Mouse (Mus musculus): ENCODE results near the gene Pdss2. TPM values are rescaled to one million over a fixed set of nuclear protein-coding genes. Genes with fewer than 3 reads are reported as not detected.

Gene Pdss2
- polyA plus RNA-seq, 1 experiment from 2014 or later, result 8.0 TPM

DNA sequence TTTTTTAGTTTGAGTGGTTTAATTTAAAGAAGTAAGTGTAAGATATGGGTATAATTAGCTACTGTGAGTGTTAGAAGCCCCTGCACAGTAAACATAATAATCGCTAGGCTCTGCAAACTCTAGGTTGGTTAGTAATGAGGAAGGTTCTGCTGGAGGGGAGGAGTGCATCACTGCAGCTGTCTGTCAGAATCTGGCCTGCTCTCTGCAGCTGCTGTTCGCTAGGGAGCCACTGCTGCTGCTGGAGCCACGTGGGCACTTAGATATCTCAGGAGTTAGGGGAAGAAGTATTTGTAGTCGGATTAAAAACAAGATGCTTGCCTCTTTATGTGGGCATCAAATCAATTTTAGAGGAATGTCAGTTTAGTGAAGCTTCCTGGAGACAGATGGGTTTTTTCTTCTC, 13.2 kb downstream of the Pdss2 start:
- ATAC-seq, result no peak

GRCm38 (mm10) chr10:43235011-43235410, 13.7 kb downstream of the Pdss2 start:
- no peaks in the 10 kb centered on the region for H3K9me3 ChIP-seq (ENCODE audit: control insufficient read depth)
- TF ChIP-seq CTCF (IDR thresholded peaks at IDR 0.05; ENCODE audit: low read depth), result no peak
- no peak overlapping the region for H3K4me3 ChIP-seq (ENCODE audit: low read depth, low read length)
- 73% methylated on average over 3 of the region's 3 CpGs for WGBS
- H3K27ac ChIP-seq (ENCODE audit: low read depth, low read length), result no peak overlapping the region
- peaks cover 3% of the 10 kb centered on the region; the same call in 1 of the 2 replicates for H3K4me1 ChIP-seq (replicated peaks; ENCODE audit: control insufficient read depth, insufficient read depth, low read length)
- H3K9ac ChIP-seq (ENCODE audit: low read depth, low read length), result no peak overlapping the region
- no peak for ATAC-seq
- H3K27me3 ChIP-seq (replicated peaks; ENCODE audit: control insufficient read depth, insufficient read depth, low read length), result no peaks in the 10 kb centered on the region
- no peaks in the 10 kb centered on the region; the same call in 1 of the 2 replicates for H3K36me3 ChIP-seq (ENCODE audit: control insufficient read depth, insufficient read depth)
- no peak overlapping the region for H3K4me2 ChIP-seq (replicated peaks; ENCODE audit: low read depth)

More for the DNA sequence above, 13.2 kb downstream of the Pdss2 start:
- Histone ChIP-seq H3K27me3 (replicated peaks; ENCODE audit: control insufficient read depth, insufficient read depth, low read length) (no peaks in the 10 kb centered on the region), H3K9me3 (ENCODE audit: control insufficient read depth) (no peaks in the 10 kb centered on the region), H3K4me3 (ENCODE audit: low read depth, low read length) (no peak overlapping the region), H3K4me2 (replicated peaks; ENCODE audit: low read depth) (no peak overlapping the region), H3K27ac (ENCODE audit: low read depth, low read length) (no peak overlapping the region), H3K4me1 (replicated peaks; ENCODE audit: control insufficient read depth, insufficient read depth, low read length) (peaks cover 3% of the 10 kb centered on the region; the same call in 1 of the 2 replicates), H3K36me3 (ENCODE audit: control insufficient read depth, insufficient read depth) (no peaks in the 10 kb centered on the region; the same call in 1 of the 2 replicates), H3K9ac (ENCODE audit: low read depth, low read length) (no peak overlapping the region)
- no peak for TF ChIP-seq CTCF (IDR thresholded peaks at IDR 0.05; ENCODE audit: low read depth)
- 45% methylated on average over 4 of the region's 4 CpGs for WGBS

DNA sequence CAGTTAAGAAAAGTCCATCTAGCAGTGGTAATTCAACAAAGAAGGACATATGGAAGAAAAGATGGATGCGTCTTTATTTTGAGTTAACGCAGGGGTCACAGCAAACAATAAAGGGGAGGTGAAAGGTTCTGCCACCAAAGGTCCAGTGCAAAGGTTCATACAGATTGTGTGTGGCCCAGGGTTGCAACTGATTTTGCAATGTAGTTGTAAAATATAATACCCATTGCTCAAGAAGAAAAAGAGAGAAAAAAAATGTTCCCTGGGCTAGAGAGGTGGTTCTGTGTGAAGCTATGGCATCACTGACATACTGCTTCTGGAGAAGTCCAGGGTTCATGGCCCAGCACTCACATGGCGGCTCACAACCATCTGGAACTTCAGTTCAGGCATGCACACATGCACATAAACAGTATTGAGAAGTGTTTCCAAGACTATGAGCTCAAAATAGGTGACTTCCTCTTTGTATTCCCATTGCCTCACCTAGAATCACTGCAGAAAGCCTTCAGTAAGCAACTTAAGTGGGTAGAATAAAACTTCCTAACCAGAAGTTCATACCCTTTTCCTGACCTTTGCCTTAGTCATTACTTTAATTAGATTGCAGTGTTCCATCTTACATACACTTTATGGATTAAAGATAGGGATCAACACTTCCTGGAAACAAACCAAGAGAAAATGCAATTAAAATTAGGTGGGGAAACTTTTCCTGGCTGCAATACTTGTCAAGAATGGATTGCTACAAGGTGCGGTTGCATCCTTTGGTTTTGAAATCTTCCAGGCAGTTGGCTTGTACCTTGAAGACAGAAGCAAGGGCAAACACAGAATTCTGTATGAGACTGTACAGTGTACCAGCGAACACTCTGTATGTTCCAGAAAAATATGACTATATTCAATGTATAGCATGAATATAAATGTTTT, 14.7 kb downstream of the Pdss2 start:
- Histone ChIP-seq H3K27me3 (replicated peaks; ENCODE audit: control insufficient read depth, insufficient read depth, low read length) (no peaks in the 10 kb centered on the region), H3K9me3 (ENCODE audit: control insufficient read depth) (no peaks in the 10 kb centered on the region), H3K36me3 (ENCODE audit: control insufficient read depth, insufficient read depth) (no peaks in the 10 kb centered on the region; the same call in 1 of the 2 replicates), H3K9ac (ENCODE audit: low read depth, low read length) (no peak overlapping the region), H3K4me2 (replicated peaks; ENCODE audit: low read depth) (no peak overlapping the region), H3K4me1 (replicated peaks; ENCODE audit: control insufficient read depth, insufficient read depth, low read length) (peaks cover 3% of the 10 kb centered on the region; the same call in 1 of the 2 replicates), H3K27ac (ENCODE audit: low read depth, low read length) (peak overlapping the region; percentile 35), H3K4me3 (ENCODE audit: low read depth, low read length) (no peak overlapping the region)
- peak; percentile 66 for ATAC-seq
- no peak for TF ChIP-seq CTCF (IDR thresholded peaks at IDR 0.05; ENCODE audit: low read depth)
- 80% methylated on average over 5 of the region's 5 CpGs for WGBS

- Histone ChIP-seq H3K4me3 (ENCODE audit: low read depth, low read length) (no peak overlapping the region), H3K36me3 (ENCODE audit: control insufficient read depth, insufficient read depth) (no peaks in the 10 kb centered on the region; the same call in 1 of the 2 replicates), H3K27me3 (replicated peaks; ENCODE audit: control insufficient read depth, insufficient read depth, low read length) (no peaks in the 10 kb centered on the region), H3K9ac (ENCODE audit: low read depth, low read length) (no peak overlapping the region), H3K9me3 (ENCODE audit: control insufficient read depth) (no peaks in the 10 kb centered on the region), H3K27ac (ENCODE audit: low read depth, low read length) (no peak overlapping the region), H3K4me2 (replicated peaks; ENCODE audit: low read depth) (no peak overlapping the region), H3K4me1 (replicated peaks; ENCODE audit: control insufficient read depth, insufficient read depth, low read length) (no peaks in the 10 kb centered on the region; the same call in 1 of the 2 replicates)
- 88% methylated on average over 8 of the region's 8 CpGs for WGBS
- no peak for ATAC-seq
- no peak for TF ChIP-seq CTCF (IDR thresholded peaks at IDR 0.05; ENCODE audit: low read depth)
Observed at GRCm38 (mm10) chr10:43242215-43242614, 20.9 kb downstream of the Pdss2 start.

DNA sequence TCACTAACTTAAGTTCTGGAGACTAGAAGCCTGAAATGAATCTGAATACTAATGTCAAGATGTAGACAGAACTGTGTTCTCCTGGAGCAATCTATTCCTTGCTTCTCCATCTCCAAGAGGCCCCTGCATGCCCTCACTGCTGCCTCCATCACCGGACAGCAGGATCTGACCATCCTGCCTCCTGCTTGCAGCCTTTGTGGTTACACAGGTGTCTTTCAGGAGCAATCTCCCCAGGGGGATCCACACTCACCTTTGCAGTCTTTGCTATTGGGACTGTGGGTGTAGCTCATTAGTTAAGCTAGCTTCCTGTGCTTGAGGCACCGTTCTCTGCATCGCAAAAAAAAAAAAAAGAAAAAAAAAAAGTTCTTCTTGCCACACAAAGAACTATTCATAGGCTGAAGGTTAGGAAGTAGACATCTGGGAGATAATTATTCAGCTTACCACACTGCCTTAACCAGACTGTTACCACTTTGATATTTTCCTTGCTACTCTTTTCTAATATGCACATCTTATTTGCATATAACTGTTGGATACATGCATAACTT, 23.0 kb downstream of the Pdss2 start:
- Histone ChIP-seq H3K9ac (ENCODE audit: low read depth, low read length) (no peak overlapping the region), H3K27ac (ENCODE audit: low read depth, low read length) (no peak overlapping the region), H3K9me3 (ENCODE audit: control insufficient read depth) (no peaks in the 10 kb centered on the region), H3K36me3 (ENCODE audit: control insufficient read depth, insufficient read depth) (no peaks in the 10 kb centered on the region; the same call in 1 of the 2 replicates), H3K4me3 (ENCODE audit: low read depth, low read length) (no peak overlapping the region), H3K27me3 (replicated peaks; ENCODE audit: control insufficient read depth, insufficient read depth, low read length) (no peaks in the 10 kb centered on the region), H3K4me2 (replicated peaks; ENCODE audit: low read depth) (no peak overlapping the region), H3K4me1 (replicated peaks; ENCODE audit: control insufficient read depth, insufficient read depth, low read length) (peaks cover 3% of the 10 kb centered on the region; the same call in 1 of the 2 replicates)
- WGBS, result 43% methylated on average over 3 of the region's 3 CpGs
- no peak for TF ChIP-seq CTCF (IDR thresholded peaks at IDR 0.05; ENCODE audit: low read depth)
- no peak for ATAC-seq

Measured in intestine, postnatal 0 days (tissue).